Mouse (Mus musculus) forebrain, embryonic 10.5 days (tissue): ENCODE measurements at regions not wholly inside any gene's neighbourhood (a gene's known extent, or its start where the extent isn't known, plus 50 kb on each side); places are given as distances from the start of the nearest gene placed in this dataset.

Experiments used
- DNase-seq: peaks from one replicate; pipeline ENCODE4 v3.0.0-alpha.2; 2017; ENCODE audit warnings: low spot score; ENCODE audit errors: extremely low spot score
- H3K27ac ChIP-seq: fragments of 300-500 bp; sonication (generic); 2 replicates; pipeline ENCODE4 v1.5.1; 2016; ENCODE audit warnings: mild to moderate bottlenecking
- H3K27me3 ChIP-seq: fragments of 300-500 bp; sonication (generic); 2 replicates; pipeline ENCODE4 v1.6.1; 2016; ENCODE audit warnings: mild to moderate bottlenecking; ENCODE audit not compliant: poor library complexity, severe bottlenecking
- H3K36me3 ChIP-seq: fragments of 300-500 bp; sonication (generic); replicated peaks from 2 replicates; pipeline ENCODE4 v1.6.1; 2016; ENCODE audit warnings: mild to moderate bottlenecking, moderate library complexity
- H3K4me1 ChIP-seq: fragments of 300-500 bp; sonication (generic); 2 replicates; pipeline ENCODE4 v1.6.1; 2016
- H3K4me3 ChIP-seq: fragments of 300-500 bp; sonication (generic); 2 replicates; pipeline ENCODE4 v1.5.1; 2016; ENCODE audit warnings: mild to moderate bottlenecking, moderate library complexity
- H3K9me3 ChIP-seq: fragments of 300-500 bp; sonication (generic); 2 replicates; pipeline ENCODE4 v1.6.1; 2016; ENCODE audit warnings: mild to moderate bottlenecking, moderate library complexity
- WGBS: fragments of 180-500 bp; shearing (Covaris S2); methylation state at CpG from one replicate; pipeline ENCODE4 v1.1.7; 2016; 5-methylcytosine and 5-hydroxymethylcytosine counted together

- no peak overlapping the region for H3K4me3 ChIP-seq
- H3K27me3 ChIP-seq = no peaks in the 10 kb centered on the region
- no peak for DNase-seq
- H3K27ac ChIP-seq = no peak overlapping the region
- WGBS = 90% methylated on average over 5 of the region's 5 CpGs
- no peaks in the 10 kb centered on the region for H3K36me3 ChIP-seq
- H3K9me3 ChIP-seq = no peaks in the 10 kb centered on the region
- H3K4me1 ChIP-seq = no peaks in the 10 kb centered on the region
Observed at GRCm38 (mm10) chr5:126217016-126217415, 685.4 kb downstream of the Tmem132b start.

- no peak for DNase-seq
- Histone ChIP-seq H3K9me3 (no peaks in the 10 kb centered on the region), H3K4me1 (no peaks in the 10 kb centered on the region), H3K27ac (no peak overlapping the region), H3K36me3 (no peaks in the 10 kb centered on the region), H3K4me3 (no peak overlapping the region), H3K27me3 (no peaks in the 10 kb centered on the region)
- WGBS = 80% methylated on average over 1 of the region's 1 CpGs
Observed at GRCm38 (mm10) chr5:126217746-126218145, 686.2 kb downstream of the Tmem132b start.

GRCm38 (mm10) chr5:126223696-126224095 is 692.1 kb downstream of the Tmem132b start:
- Histone ChIP-seq H3K4me3 (no peak overlapping the region), H3K36me3 (no peaks in the 10 kb centered on the region), H3K27ac (no peak overlapping the region), H3K4me1 (peaks cover 6% of the 10 kb centered on the region), H3K27me3 (no peaks in the 10 kb centered on the region), H3K9me3 (no peaks in the 10 kb centered on the region)
- DNase-seq = no peak
- 82% methylated on average over 3 of the region's 3 CpGs for WGBS

- H3K27me3 ChIP-seq = no peaks in the 10 kb centered on the region
- no peak overlapping the region for H3K27ac ChIP-seq
- H3K4me3 ChIP-seq = no peak overlapping the region
- WGBS = 82% methylated on average over 4 of the region's 4 CpGs
- peaks cover 10% of the 10 kb centered on the region for H3K4me1 ChIP-seq
- DNase-seq = no peak
- H3K36me3 ChIP-seq = no peaks in the 10 kb centered on the region
- H3K9me3 ChIP-seq = no peaks in the 10 kb centered on the region
Observed at GRCm38 (mm10) chr5:126230768-126231167, 699.2 kb downstream of the Tmem132b start.

- Histone ChIP-seq H3K27ac (no peak overlapping the region), H3K9me3 (no peaks in the 10 kb centered on the region), H3K27me3 (no peaks in the 10 kb centered on the region), H3K36me3 (no peaks in the 10 kb centered on the region), H3K4me1 (no peaks in the 10 kb centered on the region), H3K4me3 (no peak overlapping the region)
- no peak for DNase-seq
- 75% methylated on average over 3 of the region's 3 CpGs for whole genome bisulfite sequencing
Observed at GRCm38 (mm10) chr5:126238071-126238470, 706.5 kb downstream of the Tmem132b start.

- no peak overlapping the region for H3K27ac ChIP-seq
- H3K36me3 ChIP-seq = no peaks in the 10 kb centered on the region
- H3K4me1 ChIP-seq = peaks cover 8% of the 10 kb centered on the region
- WGBS = 90% methylated on average over 2 of the region's 2 CpGs
- no peaks in the 10 kb centered on the region for H3K9me3 ChIP-seq
- H3K4me3 ChIP-seq = no peak overlapping the region
- H3K27me3 ChIP-seq = peaks cover 11% of the 10 kb centered on the region; the same call in 1 of the 2 replicates
- no peak for DNase-seq
Observed at GRCm38 (mm10) chr5:126245776-126246175, 714.2 kb downstream of the Tmem132b start.

- H3K27me3 ChIP-seq = peaks cover 23% of the 10 kb centered on the region
- WGBS = 17% methylated on average over 1 of the region's 1 CpGs
- H3K27ac ChIP-seq = no peak overlapping the region
- peaks cover 36% of the 10 kb centered on the region for H3K4me1 ChIP-seq
- H3K4me3 ChIP-seq = no peak overlapping the region
- H3K36me3 ChIP-seq = no peaks in the 10 kb centered on the region
- DNase-seq = no peak
- no peaks in the 10 kb centered on the region for H3K9me3 ChIP-seq
Observed at GRCm38 (mm10) chr5:126250331-126250730, 718.8 kb downstream of the Tmem132b start.

- Histone ChIP-seq H3K36me3 (no peaks in the 10 kb centered on the region), H3K27ac (no peak overlapping the region), H3K9me3 (peaks cover 4% of the 10 kb centered on the region), H3K27me3 (peaks cover 16% of the 10 kb centered on the region), H3K4me1 (peaks cover 36% of the 10 kb centered on the region), H3K4me3 (no peak overlapping the region)
- no peak for DNase-seq
- 78% methylated on average over 1 of the region's 1 CpGs for WGBS
Observed at GRCm38 (mm10) chr5:126254661-126255060, 723.1 kb downstream of the Tmem132b start.

GRCm38 (mm10) chr5:126257860-126258259 is 726.3 kb downstream of the Tmem132b start:
- DNase-seq = no peak
- WGBS = 82% methylated on average over 5 of the region's 5 CpGs
- peaks cover 13% of the 10 kb centered on the region for H3K27me3 ChIP-seq
- H3K4me1 ChIP-seq = peaks cover 8% of the 10 kb centered on the region
- peaks cover 4% of the 10 kb centered on the region for H3K9me3 ChIP-seq
- H3K27ac ChIP-seq = no peak overlapping the region
- H3K4me3 ChIP-seq = no peak overlapping the region
- H3K36me3 ChIP-seq = no peaks in the 10 kb centered on the region

GRCm38 (mm10) chr5:126266471-126266870 is 734.9 kb downstream of the Tmem132b start:
- whole genome bisulfite sequencing = 89% methylated on average over 2 of the region's 2 CpGs
- Histone ChIP-seq H3K4me3 (no peak overlapping the region), H3K27me3 (no peaks in the 10 kb centered on the region), H3K27ac (no peak overlapping the region), H3K9me3 (no peaks in the 10 kb centered on the region), H3K36me3 (no peaks in the 10 kb centered on the region), H3K4me1 (no peaks in the 10 kb centered on the region)
- no peak for DNase-seq

GRCm38 (mm10) chr5:126266929-126267609 is 735.5 kb downstream of the Tmem132b start:
- H3K36me3 ChIP-seq = no peaks in the 10 kb centered on the region
- DNase-seq = no peak
- no peak overlapping the region for H3K27ac ChIP-seq
- no peaks in the 10 kb centered on the region for H3K9me3 ChIP-seq
- 86% methylated on average over 2 of the region's 2 CpGs for WGBS
- no peaks in the 10 kb centered on the region for H3K27me3 ChIP-seq
- no peaks in the 10 kb centered on the region for H3K4me1 ChIP-seq
- no peak overlapping the region for H3K4me3 ChIP-seq

- Histone ChIP-seq H3K27ac (no peak overlapping the region), H3K27me3 (no peaks in the 10 kb centered on the region), H3K4me3 (no peak overlapping the region), H3K36me3 (no peaks in the 10 kb centered on the region), H3K4me1 (no peaks in the 10 kb centered on the region), H3K9me3 (no peaks in the 10 kb centered on the region)
- DNase-seq = no peak
- 81% methylated on average over 4 of the region's 4 CpGs for WGBS
Observed at GRCm38 (mm10) chr5:126268592-126268991, 737.0 kb downstream of the Tmem132b start.

GRCm38 (mm10) chr5:126274316-126274715 is 742.7 kb downstream of the Tmem132b start:
- H3K9me3 ChIP-seq = no peaks in the 10 kb centered on the region
- WGBS = 93% methylated on average over 8 of the region's 8 CpGs
- no peaks in the 10 kb centered on the region for H3K36me3 ChIP-seq
- peaks cover 7% of the 10 kb centered on the region; the same call in 1 of the 2 replicates for H3K4me1 ChIP-seq
- no peak overlapping the region for H3K27ac ChIP-seq
- DNase-seq = no peak
- no peaks in the 10 kb centered on the region for H3K27me3 ChIP-seq
- no peak overlapping the region for H3K4me3 ChIP-seq
